Mouse (Mus musculus): ENCODE results near the gene Slc26a9.

GRCm38 (mm10) chr1:131743868-131744464 is at the start of gene Slc26a9:
- TF ChIP-seq ZNF384 (IDR thresholded peaks at IDR 0.05; ENCODE audit: low read depth, low read length) (no peak), HCFC1 (IDR thresholded peaks at IDR 0.05; ENCODE audit: borderline replicate concordance, insufficient read depth, low read length) (no peak)

All from ES-E14 (cell line).